Mouse (Mus musculus) erythroblast, embryonic 14.5 days (primary cell): ENCODE data around the gene Six3.

ENCODE experiments used
- GATA1 ChIP-seq: IDR thresholded peaks from 2 replicates; pipeline ENCODE4 v1.6.1; 2012; ENCODE audit warnings: low read length, inconsistent platforms, mixed read lengths
- TAL1 ChIP-seq: IDR thresholded peaks from 3 replicates; pipeline ENCODE4 v1.6.1; 2012; ENCODE audit warnings: low read length, inconsistent platforms, mixed read lengths

GRCm38 (mm10) chr17:85607556-85608365 lies 5.6 kb upstream of the Six3 start:
- TF ChIP-seq TAL1, result no peak
- no peak for TF ChIP-seq GATA1
